Mouse (Mus musculus) thymus, adult 2 months (tissue): Measurements from ENCODE around the gene Foxb1. TPM values are rescaled to one million over a fixed set of nuclear protein-coding genes. Genes with fewer than 3 reads are reported as not detected.

ENCODE experiments used
- DNase-seq: peaks from one replicate; pipeline ENCODE4 v3.0.0; 2021
- H3K27ac ChIP-seq: fragments of 200-500 bp; 2 replicates; pipeline ENCODE4 v1.5.1; 2012; ENCODE audit warnings: low read length, control low read depth; ENCODE audit not compliant: control insufficient read depth, insufficient read depth
- H3K27me3 ChIP-seq: fragments of 200-500 bp; 2 replicates; pipeline ENCODE4 v1.6.1; 2012; ENCODE audit warnings: mild to moderate bottlenecking, low read length, moderate library complexity, mixed read lengths; ENCODE audit not compliant: control insufficient read depth, insufficient read depth
- H3K36me3 ChIP-seq: fragments of 200-500 bp; 2 replicates; pipeline ENCODE4 v1.6.1; 2012; ENCODE audit warnings: mild to moderate bottlenecking, low read length, moderate library complexity; ENCODE audit not compliant: control insufficient read depth, insufficient read depth
- H3K4me1 ChIP-seq: fragments of 200-500 bp; replicated peaks from 2 replicates; pipeline ENCODE4 v1.6.1; 2012; ENCODE audit warnings: low read length; ENCODE audit not compliant: control insufficient read depth, insufficient read depth
- H3K4me3 ChIP-seq: fragments of 200-500 bp; 2 replicates; pipeline ENCODE4 v1.5.1; 2012; ENCODE audit warnings: mild to moderate bottlenecking, low read length, control low read depth, moderate library complexity; ENCODE audit not compliant: control insufficient read depth, insufficient read depth
- CTCF ChIP-seq: fragments of 200-500 bp; IDR thresholded peaks from 2 replicates; pipeline ENCODE4 v1.5.1; 2012; ENCODE audit warnings: mild to moderate bottlenecking, control low read depth, low read length, moderate library complexity, borderline replicate concordance; ENCODE audit not compliant: control insufficient read depth, poor library complexity, insufficient read depth; ENCODE audit errors: extremely low read depth
- POLR2A ChIP-seq: fragments of 200-500 bp; IDR thresholded peaks from 2 replicates; pipeline ENCODE4 v1.6.1; 2012; ENCODE audit warnings: mild to moderate bottlenecking, low read length, control low read depth, moderate library complexity; ENCODE audit not compliant: control insufficient read depth, poor library complexity, insufficient read depth; ENCODE audit errors: extremely low read depth
- WGBS: fragments of 180-500 bp; shearing (Covaris S2); methylation state at CpG from one replicate; pipeline ENCODE4 v1.1.7; 2018; 5-methylcytosine and 5-hydroxymethylcytosine counted together
- polyA plus RNA-seq: library from polyadenylated mRNA; depleted of rRNA; stranded (reverse); fragments of >200 nt; gene quantifications from 2 replicates; pipeline ENCODE4 v1.2.3, GENCODE M21; 2012

The Foxb1 gene
- polyA plus RNA-seq, 1 experiment, result 1.7 TPM

DNA sequence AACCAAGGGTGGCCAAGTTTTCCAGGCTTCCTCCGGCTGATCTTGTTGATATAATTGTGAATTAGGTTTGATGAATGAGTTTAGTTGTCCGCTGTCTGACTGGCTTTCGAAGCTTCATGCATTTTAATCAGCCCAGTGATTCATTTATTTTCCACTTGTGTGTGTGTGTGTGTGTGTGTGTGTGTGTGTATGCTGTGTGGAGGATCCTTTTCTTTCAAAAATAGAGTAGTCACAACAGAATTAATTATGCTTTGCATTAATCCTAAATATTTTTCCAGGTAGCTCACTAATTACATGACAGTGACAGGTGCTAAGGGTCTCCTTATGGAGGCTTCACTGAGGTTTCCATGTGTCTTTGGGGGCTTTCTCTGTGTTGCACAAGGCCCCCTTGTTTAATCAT lies 4.3 kb downstream of the Foxb1 start:
- WGBS, result 71% methylated on average over 3 of the region's 3 CpGs
- Histone ChIP-seq H3K4me1 (peaks cover 35% of the 10 kb centered on the region), H3K4me3 (no peak overlapping the region), H3K27me3 (peaks cover 20% of the 10 kb centered on the region), H3K27ac (no peak overlapping the region), H3K36me3 (no peaks in the 10 kb centered on the region)
- TF ChIP-seq POLR2A, result no peak
- TF ChIP-seq CTCF, result no peak
- DNase-seq, result no peak

DNA sequence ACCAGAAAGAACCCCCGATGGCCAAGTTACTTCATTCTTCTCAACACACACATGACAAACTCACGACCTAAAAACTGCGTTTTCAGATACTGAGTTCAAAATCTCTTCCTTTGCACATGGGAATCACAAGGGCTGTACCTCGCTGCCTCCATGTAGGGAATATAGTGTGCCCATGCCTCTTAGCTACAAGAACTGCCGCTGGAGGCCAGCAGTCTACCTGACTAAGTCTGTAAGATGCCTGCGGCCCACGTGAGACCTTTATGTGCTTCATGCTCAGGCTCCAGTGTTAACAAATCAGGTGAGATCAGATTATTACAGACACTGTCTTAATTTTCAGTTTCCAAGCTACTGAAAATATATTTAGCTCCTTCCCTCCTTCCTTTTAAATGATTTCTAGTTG lies 4.7 kb downstream of the Foxb1 start:
- Histone ChIP-seq H3K27me3 (peaks cover 18% of the 10 kb centered on the region), H3K4me1 (peaks cover 34% of the 10 kb centered on the region), H3K4me3 (no peak overlapping the region), H3K36me3 (no peaks in the 10 kb centered on the region), H3K27ac (no peak overlapping the region)
- WGBS, result 56% methylated on average over 7 of the region's 7 CpGs
- DNase-seq, result peak; percentile 13
- TF ChIP-seq CTCF (no peak), POLR2A (no peak)

GRCm38 (mm10) chr9:69755157-69755556 lies 5.6 kb downstream of the Foxb1 start:
- 44% methylated on average over 5 of the region's 5 CpGs for WGBS
- no peak overlapping the region for H3K27ac ChIP-seq
- peaks cover 11% of the 10 kb centered on the region; the same call in 1 of the 2 replicates for H3K27me3 ChIP-seq

GRCm38 (mm10) chr9:69754712-69755111 lies 6.0 kb downstream of the Foxb1 start:
- peak; percentile 1 for DNase-seq
- Histone ChIP-seq H3K36me3 (no peaks in the 10 kb centered on the region), H3K27ac (no peak overlapping the region), H3K4me3 (no peak overlapping the region), H3K27me3 (peaks cover 10% of the 10 kb centered on the region; the same call in 1 of the 2 replicates), H3K4me1 (peaks cover 22% of the 10 kb centered on the region)
- TF ChIP-seq POLR2A, result no peak
- no peak for TF ChIP-seq CTCF
- WGBS, result 28% methylated on average over 5 of the region's 5 CpGs

More at GRCm38 (mm10) chr9:69755157-69755556, 5.6 kb downstream of the Foxb1 start:
- no peak for DNase-seq
- TF ChIP-seq POLR2A, result no peak
- no peak for TF ChIP-seq CTCF
- H3K36me3 ChIP-seq, result no peaks in the 10 kb centered on the region
- peaks cover 26% of the 10 kb centered on the region for H3K4me1 ChIP-seq
- no peak overlapping the region for H3K4me3 ChIP-seq

- H3K4me3 ChIP-seq, result no peak overlapping the region
- no peaks in the 10 kb centered on the region for H3K36me3 ChIP-seq
- 26% methylated on average over 7 of the region's 7 CpGs for WGBS
- TF ChIP-seq CTCF (no peak), POLR2A (no peak)
- no peak overlapping the region for H3K27ac ChIP-seq
- peaks cover 6% of the 10 kb centered on the region; the same call in 1 of the 2 replicates for H3K27me3 ChIP-seq
- DNase-seq, result no peak
- H3K4me1 ChIP-seq, result peaks cover 17% of the 10 kb centered on the region
Measured at GRCm38 (mm10) chr9:69754291-69754690, 6.4 kb downstream of the Foxb1 start.

DNA sequence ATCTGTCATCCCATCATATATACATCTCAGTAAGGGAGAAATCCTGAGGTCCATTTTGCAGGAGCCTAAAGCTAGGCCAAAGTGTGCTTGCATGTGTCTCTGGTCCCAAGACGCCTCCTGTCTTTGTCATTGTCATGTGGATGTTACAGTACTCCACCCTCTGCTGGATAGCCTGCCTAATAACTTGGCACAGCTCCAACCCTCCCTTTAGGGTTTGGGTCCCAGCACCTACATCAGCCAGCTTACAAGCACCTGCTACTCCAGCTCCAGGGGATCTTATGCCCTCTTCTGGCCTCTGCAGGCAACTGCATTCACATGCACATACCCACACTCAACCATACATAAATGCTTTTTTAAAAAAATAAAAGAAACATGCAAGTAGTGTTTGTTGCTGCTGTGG lies 12.8 kb downstream of the Foxb1 start:
- H3K36me3 ChIP-seq, result no peaks in the 10 kb centered on the region
- WGBS, result 100% methylated on average over 1 of the region's 1 CpGs

GRCm38 (mm10) chr9:69728736-69729135 lies 32.0 kb downstream of the Foxb1 start:
- Histone ChIP-seq H3K4me1 (peaks cover 7% of the 10 kb centered on the region), H3K36me3 (no peaks in the 10 kb centered on the region), H3K27me3 (no peaks in the 10 kb centered on the region), H3K4me3 (no peak overlapping the region), H3K27ac (no peak overlapping the region)
- WGBS, result 20% methylated on average over 5 of the region's 5 CpGs
- TF ChIP-seq POLR2A (no peak), CTCF (no peak)
- peak; percentile 5 for DNase-seq

More for the DNA sequence above, 12.8 kb downstream of the Foxb1 start:
- H3K4me3 ChIP-seq, result no peak overlapping the region
- no peaks in the 10 kb centered on the region for H3K27me3 ChIP-seq
- no peaks in the 10 kb centered on the region for H3K4me1 ChIP-seq
- no peak for TF ChIP-seq CTCF
- TF ChIP-seq POLR2A, result no peak
- DNase-seq, result peak; percentile 4
- H3K27ac ChIP-seq, result no peak overlapping the region
